Mouse (Mus musculus) myocyte (in vitro differentiated cells): ENCODE measurements around the gene Ceacam2. TPM values are rescaled to one million over a fixed set of nuclear protein-coding genes. Genes with fewer than 3 reads are reported as not detected.
"Not testable (repeated sequence)": the region's sequence is repeated elsewhere in the genome, so short reads cannot be mapped to it uniquely, and the experiment has no call there.

Experiments
- H3K27me3 ChIP-seq: one replicate; pipeline ENCODE4 v1.6.1; 2011; ENCODE audit not compliant: control insufficient read depth, insufficient read depth, insufficient read length
- H3K36me3 ChIP-seq: one replicate; pipeline ENCODE4 v1.6.1; 2011; ENCODE audit not compliant: control insufficient read depth, insufficient read depth
- H3K4me2 ChIP-seq: one replicate; pipeline ENCODE4 v1.6.1; 2011; ENCODE audit warnings: low read depth, control low read depth
- H3K4me3 ChIP-seq: one replicate; pipeline ENCODE4 v1.5.1; 2011; ENCODE audit warnings: mild to moderate bottlenecking, control low read depth, moderate library complexity
- H3K79me2 ChIP-seq: one replicate; pipeline ENCODE4 v1.6.1; 2011; ENCODE audit not compliant: control insufficient read depth, insufficient read depth
- H3ac ChIP-seq: one replicate; pipeline ENCODE4 v1.6.1; 2011; ENCODE audit not compliant: control insufficient read depth, insufficient read length
- CEBPB ChIP-seq: IDR thresholded peaks from 2 replicates; pipeline ENCODE4 v1.6.1; 2011; ENCODE audit warnings: mild to moderate bottlenecking, moderate library complexity; ENCODE audit not compliant: poor library complexity, insufficient read depth, severe bottlenecking
- E2F4 ChIP-seq: IDR thresholded peaks from one replicate; pipeline ENCODE4 v1.6.1; 2011; ENCODE audit warnings: mild to moderate bottlenecking, control low read depth, moderate library complexity; ENCODE audit not compliant: insufficient read depth
- MAX ChIP-seq: IDR thresholded peaks from one replicate; pipeline ENCODE4 v1.6.1; 2011; ENCODE audit warnings: low read depth, mild to moderate bottlenecking, control low read depth
- MYOD1 ChIP-seq, 3 experiments: IDR thresholded peaks; one replicate each; pipeline ENCODE4 v1.6.1; 2011; ENCODE audit warnings: control low read depth in 2 of 3, low read depth in 2 of 3, mild to moderate bottlenecking in 2 of 3, moderate library complexity in 1 of 3; ENCODE audit not compliant: insufficient read length in 2 of 3, control insufficient read depth in 1 of 3
- MYOG ChIP-seq, 3 experiments: IDR thresholded peaks; one replicate each; pipeline ENCODE4 v1.6.1; 2011; ENCODE audit warnings: control low read depth in 2 of 3, low read depth in 2 of 3, mild to moderate bottlenecking in 2 of 3; ENCODE audit not compliant: insufficient read length in 2 of 3, control insufficient read depth in 1 of 3, insufficient read depth in 1 of 3
- POLR2A ChIP-seq: IDR thresholded peaks from one replicate; pipeline ENCODE4 v1.6.1; 2011; ENCODE audit warnings: low read depth, mild to moderate bottlenecking, control low read depth, moderate library complexity; ENCODE audit not compliant: insufficient read length
- POLR2AphosphoS2 ChIP-seq: IDR thresholded peaks from one replicate; pipeline ENCODE4 v1.6.1; 2011; ENCODE audit warnings: low read depth, control low read depth; ENCODE audit not compliant: insufficient read length
- REST ChIP-seq: IDR thresholded peaks from one replicate; pipeline ENCODE4 v1.6.1; 2011; ENCODE audit warnings: mild to moderate bottlenecking, control low read depth, moderate library complexity; ENCODE audit not compliant: insufficient read depth, insufficient read length
- SRF ChIP-seq: IDR thresholded peaks from one replicate; pipeline ENCODE4 v1.6.1; 2011; ENCODE audit warnings: low read depth; ENCODE audit not compliant: control insufficient read depth, insufficient read length
- TCF12 ChIP-seq: IDR thresholded peaks from one replicate; pipeline ENCODE4 v1.6.1; 2011; ENCODE audit warnings: mild to moderate bottlenecking, control low read depth; ENCODE audit not compliant: poor library complexity, insufficient read depth, severe bottlenecking
- TCF3 ChIP-seq: IDR thresholded peaks from one replicate; pipeline ENCODE4 v1.6.1; 2011; ENCODE audit warnings: low read depth, control low read depth; ENCODE audit not compliant: insufficient read length
- USF1 ChIP-seq: IDR thresholded peaks from one replicate; pipeline ENCODE4 v1.6.1; 2011; ENCODE audit warnings: low read depth, mild to moderate bottlenecking, control low read depth, moderate library complexity
- polyA plus RNA-seq: library from polyadenylated mRNA; unstranded; fragments of >200 nt; fragmentation: generic; extraction: Trizol; gene quantifications from one replicate; pipeline ENCODE4 v1.2.1, GENCODE M21; 2012; ENCODE audit warnings: missing spikeins

Ceacam2 gene
- polyA plus RNA-seq, 1 experiment, result not detected

DNA sequence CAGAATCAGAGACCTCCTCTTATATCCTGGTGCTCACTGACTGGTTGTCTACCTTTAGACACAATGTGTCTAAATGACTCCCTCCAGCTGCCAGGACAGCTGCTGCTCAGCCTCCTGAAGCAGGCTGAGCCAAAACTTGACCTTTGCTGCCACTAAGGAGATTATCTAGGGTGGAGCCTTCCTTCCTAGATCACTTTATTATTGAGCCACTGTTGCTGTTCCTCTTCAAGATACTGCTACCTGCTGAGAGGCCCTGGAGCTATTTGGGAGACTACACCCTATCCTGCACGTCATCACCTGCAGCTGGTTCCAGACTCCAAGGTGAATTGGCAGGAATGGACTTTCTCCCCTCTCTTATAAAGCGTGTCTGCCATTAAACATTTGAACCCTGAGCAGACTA, 8.8 kb downstream of the Ceacam2 start:
- Histone ChIP-seq H3K27me3 (peaks cover under 1% of the 10 kb centered on the region), H3K79me2 (no peaks in the 10 kb centered on the region), H3K4me3 (no peak overlapping the region), H3K36me3 (no peaks in the 10 kb centered on the region), H3K4me2 (no peak overlapping the region), H3ac (no peak overlapping the region)
- TF ChIP-seq SRF (no peak), POLR2A (no peak), MYOG (IDR thresholded peaks at IDR 0.05; ENCODE audit: control insufficient read depth in 1 of 3, insufficient read depth in 1 of 3, insufficient read length in 2 of 3, low read depth in 2 of 3) (no peak), TCF3 (no peak), CEBPB (no peak)

DNA sequence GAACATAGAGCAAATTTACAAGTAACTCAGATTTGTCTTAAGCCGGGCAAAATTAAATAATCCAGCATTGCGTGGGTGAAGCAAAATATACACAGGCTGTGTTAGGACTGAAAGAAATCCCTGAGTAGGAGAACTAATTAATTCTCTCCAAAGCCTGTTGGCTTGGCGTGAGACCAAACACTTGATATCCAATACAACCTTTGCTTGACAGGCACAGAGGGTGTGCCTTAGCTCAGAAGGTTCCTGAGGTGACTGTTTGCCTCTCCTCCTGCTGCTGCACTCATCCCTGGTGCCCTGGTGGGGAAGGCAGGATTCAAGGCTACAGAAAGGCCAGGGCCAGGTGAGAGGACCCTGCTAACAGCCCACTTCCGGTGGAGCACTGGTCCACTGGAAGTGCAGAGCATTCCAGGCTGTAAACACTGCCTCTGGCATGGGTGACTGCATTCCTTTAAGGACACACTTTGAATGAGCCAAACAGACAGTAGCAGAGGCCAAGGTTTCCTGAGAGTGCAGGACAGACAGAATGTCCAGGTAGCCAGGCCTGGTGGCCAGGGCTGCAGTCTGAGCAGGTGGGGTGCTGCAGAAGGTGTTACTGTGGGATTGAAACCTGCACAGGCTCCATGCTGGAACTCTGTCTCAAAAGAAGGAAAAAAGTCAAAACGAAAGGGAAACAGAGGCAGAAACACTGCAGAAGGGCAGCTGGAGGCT, 23.4 kb downstream of the Ceacam2 start:
- H3K4me2 ChIP-seq, H3K36me3 ChIP-seq, H3K27me3 ChIP-seq, H3K4me3 ChIP-seq, H3ac ChIP-seq, H3K79me2 ChIP-seq: not testable (repeated sequence)

- H3K79me2 ChIP-seq, H3K27me3 ChIP-seq, H3ac ChIP-seq, H3K4me2 ChIP-seq, H3K36me3 ChIP-seq, H3K4me3 ChIP-seq: not testable (repeated sequence)
Observed at GRCm38 (mm10) chr7:25515667-25516066, 24.0 kb downstream of the Ceacam2 start.

DNA sequence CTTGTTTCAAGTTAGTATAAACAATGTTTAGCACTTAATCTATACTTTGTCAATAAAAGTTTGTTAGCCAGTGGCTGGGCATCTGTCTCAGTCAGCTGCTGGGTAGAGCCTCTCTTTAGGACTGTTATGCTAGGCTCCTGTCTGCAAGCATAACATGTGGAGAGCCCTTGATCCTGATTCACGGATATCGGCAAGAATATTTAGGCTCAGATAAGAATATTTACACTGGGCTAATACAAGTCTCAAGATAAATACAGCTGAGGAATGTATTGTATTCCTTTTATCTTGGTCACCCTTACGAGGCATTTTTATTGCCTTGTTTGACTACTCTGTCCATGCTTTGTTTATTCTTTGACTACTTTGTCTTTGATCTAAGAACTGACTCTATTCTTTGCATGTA, 29.7 kb downstream of the Ceacam2 start:
- no peak overlapping the region for H3K4me3 ChIP-seq
- no peaks in the 10 kb centered on the region for H3K36me3 ChIP-seq
- no peak overlapping the region for H3ac ChIP-seq
- H3K27me3 ChIP-seq, result peaks cover 4% of the 10 kb centered on the region
- no peak overlapping the region for H3K4me2 ChIP-seq
- no peak for TF ChIP-seq CEBPB
- TF ChIP-seq TCF3, result no peak
- no peak for TF ChIP-seq POLR2A
- no peak for TF ChIP-seq MAX
- no peak for TF ChIP-seq SRF
- no peak for TF ChIP-seq POLR2AphosphoS2
- no peak for TF ChIP-seq TCF12
- no peak for TF ChIP-seq USF1
- TF ChIP-seq REST, result no peak
- no peak for TF ChIP-seq MYOG (IDR thresholded peaks at IDR 0.05; ENCODE audit: control insufficient read depth in 1 of 3, insufficient read depth in 1 of 3, insufficient read length in 2 of 3, low read depth in 2 of 3)
- TF ChIP-seq MYOD1 (IDR thresholded peaks at IDR 0.05; ENCODE audit: control insufficient read depth in 1 of 3, insufficient read length in 2 of 3, low read depth in 2 of 3), result no peak
- TF ChIP-seq E2F4, result no peak
- H3K79me2 ChIP-seq, result no peaks in the 10 kb centered on the region

- Histone ChIP-seq H3K4me3 (no peak overlapping the region), H3K4me2 (no peak overlapping the region), H3ac (no peak overlapping the region), H3K36me3 (no peaks in the 10 kb centered on the region), H3K27me3 (no peaks in the 10 kb centered on the region), H3K79me2 (no peaks in the 10 kb centered on the region)
- TF ChIP-seq TCF12 (no peak), CEBPB (no peak), USF1 (no peak), MYOG (IDR thresholded peaks at IDR 0.05; ENCODE audit: control insufficient read depth in 1 of 3, insufficient read depth in 1 of 3, insufficient read length in 2 of 3, low read depth in 2 of 3) (no peak), REST (no peak), POLR2AphosphoS2 (no peak), TCF3 (no peak), MYOD1 (IDR thresholded peaks at IDR 0.05; ENCODE audit: control insufficient read depth in 1 of 3, insufficient read length in 2 of 3, low read depth in 2 of 3) (no peak), E2F4 (no peak), MAX (no peak), POLR2A (no peak), SRF (no peak)
Observed at GRCm38 (mm10) chr7:25494649-25495048, 45.0 kb downstream of the Ceacam2 start.

GRCm38 (mm10) chr7:25490698-25491097, 49.0 kb downstream of the Ceacam2 start:
- H3K4me2 ChIP-seq, H3K4me3 ChIP-seq, H3ac ChIP-seq, H3K36me3 ChIP-seq, H3K79me2 ChIP-seq: not testable (repeated sequence)
- peaks cover 11% of the 10 kb centered on the region for H3K27me3 ChIP-seq

DNA sequence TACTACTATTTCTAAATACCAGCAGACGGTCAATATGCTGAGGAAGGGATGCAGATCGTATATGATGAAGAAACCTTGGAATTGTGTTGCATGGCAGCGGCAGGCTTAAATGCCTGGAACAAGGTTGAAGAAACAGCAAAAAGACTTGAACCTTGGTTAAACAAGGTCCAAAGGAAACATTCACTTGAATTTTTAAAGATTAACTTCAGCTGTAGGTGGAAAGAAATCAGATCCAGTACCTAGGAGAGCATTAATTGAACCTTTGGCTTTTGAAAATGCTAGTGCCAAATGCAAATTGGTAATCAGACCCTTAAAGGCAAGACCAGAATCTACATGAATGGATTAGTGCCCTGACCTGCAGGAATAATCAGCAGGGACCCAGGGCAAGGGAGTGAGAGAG, 50.3 kb downstream of the Ceacam2 start:
- H3K36me3 ChIP-seq, H3K4me3 ChIP-seq, H3ac ChIP-seq, H3K4me2 ChIP-seq, H3K79me2 ChIP-seq: not testable (repeated sequence)
- peaks cover 11% of the 10 kb centered on the region for H3K27me3 ChIP-seq
